Mouse (Mus musculus) testis, adult 2 months (tissue): Measurements from ENCODE around the gene Cbr4. TPM values are rescaled to one million over a fixed set of nuclear protein-coding genes. Genes with fewer than 3 reads are reported as not detected.

Experiments
- H3K27ac ChIP-seq: fragments of 200-500 bp; 2 replicates; pipeline ENCODE4 v1.5.1; 2012; ENCODE audit warnings: low read depth, low read length; ENCODE audit not compliant: control insufficient read depth, insufficient read depth
- H3K27me3 ChIP-seq: fragments of 200-500 bp; 2 replicates; pipeline ENCODE4 v1.6.1; 2012; ENCODE audit warnings: mild to moderate bottlenecking, low read length, moderate library complexity; ENCODE audit not compliant: control insufficient read depth, insufficient read depth
- H3K36me3 ChIP-seq: fragments of 200-500 bp; 2 replicates; pipeline ENCODE4 v1.6.1; 2012; ENCODE audit warnings: mild to moderate bottlenecking, low read length; ENCODE audit not compliant: control insufficient read depth, insufficient read depth
- H3K4me1 ChIP-seq: fragments of 200-500 bp; 2 replicates; pipeline ENCODE4 v1.6.1; 2012; ENCODE audit warnings: low read length; ENCODE audit not compliant: control insufficient read depth, insufficient read depth
- H3K4me3 ChIP-seq: fragments of 200-500 bp; 2 replicates; pipeline ENCODE4 v1.5.1; 2012; ENCODE audit warnings: low read depth, mild to moderate bottlenecking, low read length, moderate library complexity, mixed read lengths; ENCODE audit not compliant: control insufficient read depth
- CTCF ChIP-seq: fragments of 200-500 bp; IDR thresholded peaks from 2 replicates; pipeline ENCODE4 v1.5.1; 2012; ENCODE audit warnings: low read depth, mild to moderate bottlenecking, inconsistent platforms, low read length, moderate library complexity; ENCODE audit not compliant: control insufficient read depth, insufficient read depth, insufficient replicate concordance
- POLR2A ChIP-seq: fragments of 200-500 bp; IDR thresholded peaks from 2 replicates; pipeline ENCODE4 v1.6.1; 2012; ENCODE audit warnings: low read depth, mild to moderate bottlenecking, inconsistent platforms, low read length, moderate library complexity; ENCODE audit not compliant: control insufficient read depth
- polyA plus RNA-seq: library from polyadenylated mRNA; depleted of rRNA; stranded (reverse); fragments of >200 nt; gene quantifications from 2 replicates; pipeline ENCODE4 v1.2.3, GENCODE M21; 2012

Gene Cbr4
- polyA plus RNA-seq, 1 experiment = 15.1 TPM

DNA sequence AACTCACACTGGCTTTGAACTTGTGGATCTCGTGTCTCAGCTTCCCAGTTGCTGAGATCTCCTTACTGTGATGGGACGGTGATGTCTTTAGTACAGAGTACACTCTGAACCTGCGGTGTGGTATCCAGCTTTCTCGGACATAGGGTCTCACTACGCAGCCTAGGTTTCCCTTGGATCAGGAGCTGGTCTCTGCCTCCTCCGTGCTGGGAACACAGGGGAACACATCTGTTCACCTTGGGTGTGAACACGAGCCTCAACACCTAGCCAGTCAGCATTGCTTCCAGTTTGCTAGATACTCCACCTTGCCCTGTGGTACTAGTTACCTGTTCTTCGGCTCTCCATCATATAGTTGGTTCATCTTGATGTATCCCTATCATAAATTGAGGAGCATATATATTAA lies 1.1 kb downstream of the Cbr4 start:
- no peaks in the 10 kb centered on the region for H3K27me3 ChIP-seq
- peak overlapping the region; percentile 8; the same call in 1 of the 2 replicates for H3K4me3 ChIP-seq
- no peaks in the 10 kb centered on the region for H3K36me3 ChIP-seq
- peaks cover 7% of the 10 kb centered on the region for H3K4me1 ChIP-seq
- TF ChIP-seq POLR2A (no peak), CTCF (no peak)
- H3K27ac ChIP-seq = no peak overlapping the region

- Histone ChIP-seq H3K4me3 (no peak overlapping the region), H3K27ac (no peak overlapping the region), H3K27me3 (no peaks in the 10 kb centered on the region), H3K36me3 (no peaks in the 10 kb centered on the region; the same call in 1 of the 2 replicates), H3K4me1 (no peaks in the 10 kb centered on the region)
- no peak for TF ChIP-seq POLR2A
These were observed 9.6 kb downstream of the Cbr4 start for GRCm38 (mm10) chr8:61497110-61497509.

DNA sequence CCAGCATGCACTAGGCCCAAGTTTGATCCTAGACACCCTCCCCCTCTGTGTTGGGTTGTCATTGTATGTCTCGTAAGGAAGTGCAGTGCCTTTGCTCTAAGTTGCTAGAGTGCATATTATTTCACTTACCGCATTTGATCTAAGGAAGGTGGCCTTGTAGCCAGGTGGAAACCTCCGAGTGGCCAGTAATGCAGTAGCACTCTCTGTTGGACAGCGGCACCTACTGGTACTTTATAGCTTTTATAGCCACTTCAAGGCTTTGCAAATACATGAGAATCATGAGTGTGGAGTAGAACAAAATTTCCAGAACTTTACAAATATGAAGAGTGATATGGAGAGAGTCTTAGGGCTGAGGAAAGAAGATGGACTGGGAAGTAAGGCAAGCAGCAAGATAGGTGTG lies 11.5 kb downstream of the Cbr4 start:
- Histone ChIP-seq H3K4me3 (no peak overlapping the region), H3K36me3 (no peaks in the 10 kb centered on the region; the same call in none of the 2 replicates), H3K27me3 (no peaks in the 10 kb centered on the region), H3K4me1 (no peaks in the 10 kb centered on the region), H3K27ac (no peak overlapping the region)
- TF ChIP-seq POLR2A = no peak
- TF ChIP-seq CTCF = no peak

GRCm38 (mm10) chr8:61500914-61501313 lies 13.4 kb downstream of the Cbr4 start:
- no peak overlapping the region for H3K4me3 ChIP-seq
- no peaks in the 10 kb centered on the region for H3K27me3 ChIP-seq
- no peaks in the 10 kb centered on the region; the same call in none of the 2 replicates for H3K36me3 ChIP-seq
- no peaks in the 10 kb centered on the region for H3K4me1 ChIP-seq
- H3K27ac ChIP-seq = no peak overlapping the region
- no peak for TF ChIP-seq CTCF
- no peak for TF ChIP-seq POLR2A

- Histone ChIP-seq H3K4me1 (no peaks in the 10 kb centered on the region), H3K27me3 (no peaks in the 10 kb centered on the region), H3K36me3 (no peaks in the 10 kb centered on the region; the same call in none of the 2 replicates), H3K4me3 (no peak overlapping the region), H3K27ac (no peak overlapping the region)
- TF ChIP-seq POLR2A = no peak
- no peak for TF ChIP-seq CTCF
These were observed 14.7 kb downstream of the Cbr4 start for GRCm38 (mm10) chr8:61502277-61502676.

DNA sequence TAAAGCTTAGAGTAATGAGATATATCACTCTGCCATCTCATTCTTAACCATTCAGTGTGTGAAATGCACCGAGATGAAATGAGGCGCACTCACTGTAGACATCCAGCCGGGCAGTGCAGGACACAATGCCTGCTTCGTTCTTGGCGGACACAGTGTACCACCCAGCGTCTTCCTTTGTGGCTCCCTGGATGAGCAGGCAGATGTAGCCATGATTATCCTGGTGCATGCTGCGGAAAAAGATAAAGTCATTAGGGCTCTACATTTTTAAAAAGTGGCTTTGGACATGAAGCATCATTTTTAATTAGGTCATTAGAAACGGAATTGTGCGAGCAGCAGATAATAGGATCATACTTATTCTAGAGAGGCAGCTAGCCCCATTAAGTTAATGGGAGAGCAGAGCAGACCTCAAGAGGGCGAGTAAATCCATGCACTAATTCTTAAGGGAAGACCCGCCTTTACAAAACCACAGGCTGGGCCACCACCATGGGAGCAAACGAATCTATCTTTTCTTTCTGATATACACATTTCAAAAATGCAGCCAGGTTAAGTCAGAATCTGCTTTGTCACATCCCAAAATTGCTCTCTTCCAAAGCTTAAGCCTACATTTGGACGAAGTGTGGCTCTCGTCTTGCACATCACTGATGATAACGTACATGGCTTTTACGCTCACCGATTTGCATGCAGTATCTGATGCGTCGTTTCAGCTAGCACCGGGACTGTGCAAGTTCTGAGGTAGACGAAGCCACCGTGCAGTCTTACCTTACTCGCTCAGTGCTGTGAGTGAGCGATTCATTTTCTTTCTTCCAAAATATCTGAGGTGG lies 27.8 kb downstream of the Cbr4 start:
- Histone ChIP-seq H3K27me3 (no peaks in the 10 kb centered on the region), H3K4me1 (no peaks in the 10 kb centered on the region), H3K36me3 (no peaks in the 10 kb centered on the region), H3K4me3 (no peak overlapping the region), H3K27ac (no peak overlapping the region)
- TF ChIP-seq POLR2A (no peak), CTCF (no peak)

- Histone ChIP-seq H3K4me3 (no peak overlapping the region), H3K4me1 (no peaks in the 10 kb centered on the region), H3K27ac (no peak overlapping the region), H3K27me3 (no peaks in the 10 kb centered on the region), H3K36me3 (no peaks in the 10 kb centered on the region)
- TF ChIP-seq CTCF (peak; percentile 71; the same call in 1 of the 2 replicates), POLR2A (no peak)
These were observed 28.6 kb downstream of the Cbr4 start for GRCm38 (mm10) chr8:61515931-61516744.
